Mouse (Mus musculus) left cerebral cortex, adult 2 months (tissue): ENCODE data around the gene Gnai3. TPM values are rescaled to one million over a fixed set of nuclear protein-coding genes. Genes with fewer than 3 reads are reported as not detected.

Source experiments
- DNase-seq, 2 experiments: peaks; one replicate each; pipeline ENCODE4 v3.0.0; 2021 to 2022; ENCODE audit warnings: low spot score in 2 of 2, mixed read lengths in 1 of 2; ENCODE audit errors: extremely low spot score in 1 of 2
- H3K27ac ChIP-seq: fragments of 200-600 bp; 2 replicates; pipeline ENCODE4 v1.8.1; 2022
- H3K4me3 ChIP-seq: fragments of 200-600 bp; 2 replicates; pipeline ENCODE4 v1.8.1; 2022
- CTCF ChIP-seq: fragments of 200-600 bp; IDR thresholded peaks from 2 replicates; pipeline ENCODE4 v1.8.1; 2022; ENCODE audit warnings: antibody characterized with exemption, mild to moderate bottlenecking, moderate library complexity
- intact Hi-C: fragments of 180-260 bp; cut with DNase I; formaldehyde crosslinking; loops from one replicate; pipeline ENCODE4 v1.15.1; 2025
- long read RNA-seq, 2 experiments: library from polyadenylated mRNA; stranded (forward); transcript quantifications; one replicate each; pipeline ENCODE4 v2.0.0; 2021; ENCODE audit warnings: borderline mapping rate in 2 of 2
- total RNA-seq, 2 experiments: library from RNA; stranded (reverse); gene quantifications; 2 replicates each; pipeline ENCODE4 v1.2.3; 2021

The Gnai3 gene
- 10 to 100 TPM; 26.9 to 28.6 TPM for total RNA-seq
- long read RNA-seq, experiment 1, transcript Gnai3-201 (9 exons, 3,262 nt): major isoform, 35 of 38 reads
- long read RNA-seq, experiment 1, partial matches to known transcripts: 0 of 38 reads
- long read RNA-seq, experiment 1, other reads (novel, unspliced or antisense): 3 of 38 reads
- long read RNA-seq, experiment 2, transcript Gnai3-201 (9 exons, 3,262 nt): major isoform, 31 of 34 reads
- long read RNA-seq, experiment 2, partial matches to known transcripts: 1 of 34 reads
- long read RNA-seq, experiment 2, other reads (novel, unspliced or antisense): 2 of 34 reads

- DNase-seq: peak; percentile 89
- peak within 1 kb of the TSS; percentile 97 for H3K27ac ChIP-seq
- TF ChIP-seq CTCF: peak; percentile 21
- intact Hi-C loops: loop anchor here (5.0 kb wide), 4 partner anchors 58 to 453 kb away; partner anchors contain the start of genes Ampd2, Gstm1 and Gstm7
- peak within 1 kb of the TSS; percentile 67 for H3K4me3 ChIP-seq
Observed at GRCm38 (mm10) chr3:108145534-108146445, at the start of gene Gnai3. TSS of gene Gnai3 (minus strand) at chr3:108146146.

- DNase-seq: no peak
- intact Hi-C loops: no loop called here
- Histone ChIP-seq H3K27ac (peak overlapping the region; percentile 97), H3K4me3 (no peak overlapping the region)
- no peak for TF ChIP-seq CTCF
Observed at GRCm38 (mm10) chr3:108195287-108195686, 49.3 kb upstream of the Gnai3 start.

GRCm38 (mm10) chr3:108193686-108194085, 47.7 kb upstream of the Gnai3 start:
- no peak for DNase-seq
- Histone ChIP-seq H3K4me3 (no peak overlapping the region), H3K27ac (peak overlapping the region; percentile 22)
- intact Hi-C loops: no loop called here
- no peak for TF ChIP-seq CTCF

- Histone ChIP-seq H3K27ac (peak overlapping the region; percentile 64), H3K4me3 (peak overlapping the region; percentile 21)
- no peak for TF ChIP-seq CTCF
- peak in 1 of 2 experiments; percentile 6 for DNase-seq
- intact Hi-C loops: no loop called here
Observed at GRCm38 (mm10) chr3:108189897-108190296, 44.0 kb upstream of the Gnai3 start.

- TF ChIP-seq CTCF: no peak
- intact Hi-C loops: no loop called here
- DNase-seq: peak in 1 of 2 experiments; percentile 11
- H3K4me3 ChIP-seq: peak overlapping the region; percentile 21
- peak overlapping the region; percentile 64 for H3K27ac ChIP-seq
Observed at GRCm38 (mm10) chr3:108188716-108189490, 43.0 kb upstream of the Gnai3 start.

- H3K27ac ChIP-seq: peak overlapping the region; percentile 84; the same call in 1 of the 2 replicates
- intact Hi-C loops: loop anchor here (2.0 kb wide), 1 partner anchor 24 kb away; the partner anchor contains the start of gene Atxn7l2
- H3K4me3 ChIP-seq: peak overlapping the region; percentile 79
- DNase-seq: no peak
- TF ChIP-seq CTCF: no peak
Observed at GRCm38 (mm10) chr3:108187111-108187795, 41.3 kb upstream of the Gnai3 start.

GRCm38 (mm10) chr3:108186098-108187047, 40.4 kb upstream of the Gnai3 start, which contains the start of gene Amigo1:
TSS of gene Amigo1 (plus strand) at chr3:108186335.
- intact Hi-C loops: loop anchor here (2.0 kb wide), 1 partner anchor 24 kb away; the partner anchor contains the start of gene Atxn7l2
- Histone ChIP-seq H3K4me3 (peak within 1 kb of the TSS; percentile 79), H3K27ac (peak within 1 kb of the TSS; percentile 84)
- no peak for TF ChIP-seq CTCF
- peak in 1 of 2 experiments; percentile 64 for DNase-seq

GRCm38 (mm10) chr3:108185460-108186097, 39.6 kb upstream of the Gnai3 start:
- Histone ChIP-seq H3K27ac (0 out of 2 replicates have a peak overlapping the region, but pooled peaks have one; percentile 50), H3K4me3 (peak overlapping the region; percentile 79)
- no peak for DNase-seq
- TF ChIP-seq CTCF: no peak
- intact Hi-C loops: loop anchor here (2.0 kb wide), 1 partner anchor 25 kb away; the partner anchor contains the start of gene Atxn7l2

GRCm38 (mm10) chr3:108184742-108185141, 38.8 kb upstream of the Gnai3 start:
- Histone ChIP-seq H3K4me3 (no peak overlapping the region), H3K27ac (no peak overlapping the region)
- DNase-seq: no peak
- intact Hi-C loops: no loop called here
- no peak for TF ChIP-seq CTCF
